Mouse (Mus musculus) limb, embryonic 14.5 days (tissue): ENCODE results near the gene Smarcd3. TPM values are rescaled to one million over a fixed set of nuclear protein-coding genes. Genes with fewer than 3 reads are reported as not detected.

ENCODE experiments used
- ATAC-seq: fragments of 200-750 bp; cut with Nextera tagmentation; 2 replicates; pipeline ENCODE4 v1.8.0; 2017; ENCODE audit warnings: low read depth, moderate number of reproducible peaks, moderate TSS enrichment; ENCODE audit not compliant: low FRiP score
- DNase-seq: peaks from one replicate; pipeline ENCODE4 v3.0.0-alpha.2; 2015; ENCODE audit warnings: low spot score
- H3K27ac ChIP-seq: fragments of 300-500 bp; sonication (generic); replicated peaks from 2 replicates; pipeline ENCODE4 v1.5.1; 2014; ENCODE audit warnings: low read depth, mild to moderate bottlenecking, low read length, moderate library complexity, mixed read lengths
- H3K27me3 ChIP-seq: fragments of 300-500 bp; sonication (generic); 2 replicates; pipeline ENCODE4 v1.6.1; 2014; ENCODE audit warnings: low read length, mixed read lengths; ENCODE audit not compliant: control insufficient read depth, insufficient read depth
- H3K36me3 ChIP-seq: fragments of 300-500 bp; sonication (generic); 2 replicates; pipeline ENCODE4 v1.6.1; 2014; ENCODE audit warnings: mild to moderate bottlenecking, low read length, moderate library complexity, mixed read lengths; ENCODE audit not compliant: control insufficient read depth, insufficient read depth
- H3K4me1 ChIP-seq: fragments of 300-500 bp; sonication (generic); 2 replicates; pipeline ENCODE4 v1.6.1; 2014; ENCODE audit warnings: antibody characterized with exemption, low read length, mixed read lengths; ENCODE audit not compliant: control insufficient read depth, insufficient read depth
- H3K4me2 ChIP-seq: fragments of 300-500 bp; sonication (generic); replicated peaks from 2 replicates; pipeline ENCODE4 v1.6.1; 2014; ENCODE audit warnings: low read depth, mild to moderate bottlenecking, low read length, moderate library complexity; ENCODE audit not compliant: severe bottlenecking
- H3K4me3 ChIP-seq: fragments of 300-500 bp; sonication (generic); replicated peaks from 2 replicates; pipeline ENCODE4 v1.5.1; 2014; ENCODE audit warnings: low read length
- H3K9ac ChIP-seq: fragments of 300-500 bp; sonication (generic); 2 replicates; pipeline ENCODE4 v1.6.1; 2014; ENCODE audit warnings: mild to moderate bottlenecking, low read depth, low read length, moderate library complexity; ENCODE audit not compliant: severe bottlenecking
- H3K9me3 ChIP-seq: fragments of 300-500 bp; sonication (generic); 2 replicates; pipeline ENCODE4 v1.6.1; 2016; ENCODE audit warnings: low read length; ENCODE audit not compliant: control insufficient read depth
- POLR2A ChIP-seq: fragments of 200-500 bp; IDR thresholded peaks from 2 replicates; pipeline ENCODE4 v1.8.0; 2012; ENCODE audit warnings: inconsistent platforms, mild to moderate bottlenecking, moderate library complexity, borderline replicate concordance; ENCODE audit not compliant: insufficient read depth, insufficient read length; ENCODE audit errors: extremely low read depth
- WGBS: fragments of 180-500 bp; shearing (Covaris S2); extraction: QIAGEN DNeasy Blood & Tissue Kit; methylation state at CpG from one replicate; pipeline ENCODE4 v1.1.7; 2014; 5-methylcytosine and 5-hydroxymethylcytosine counted together
- polyA plus RNA-seq, 2 experiments: library from polyadenylated mRNA; depleted of rRNA in 1 of 2; stranded (reverse) in 1 of 2; unstranded in 1 of 2; fragments of >200 nt; fragmentation: Nextera tagmentation in 1 of 2; extraction: Ambion mirVana in 1 of 2; gene quantifications; 2 replicates each; pipeline versions ENCODE4 v1.2.1 to v1.2.3; 2012 to 2014

Gene Smarcd3
- polyA plus RNA-seq, 2 experiments = 52.7 to 91.5 TPM

- 80% methylated on average over 2 of the region's 2 CpGs for WGBS
- peak overlapping the region; percentile 100; the same call in 1 of the 2 replicates for H3K27ac ChIP-seq
- DNase-seq (peak; percentile 63), ATAC-seq (no peak)
- H3K36me3 ChIP-seq = peaks cover 16% of the 10 kb centered on the region
- peaks cover 55% of the 10 kb centered on the region for H3K4me1 ChIP-seq
- H3K4me2 ChIP-seq = peak overlapping the region; percentile 95
- no peak for TF ChIP-seq POLR2A
- no peak overlapping the region for H3K9ac ChIP-seq
- H3K9me3 ChIP-seq = no peaks in the 10 kb centered on the region
- no peaks in the 10 kb centered on the region for H3K27me3 ChIP-seq
- peak overlapping the region; percentile 76; the same call in 1 of the 2 replicates for H3K4me3 ChIP-seq
These were observed 24.0 kb downstream of the Smarcd3 start for GRCm38 (mm10) chr5:24600236-24600635.

GRCm38 (mm10) chr5:24599137-24599536, 25.1 kb downstream of the Smarcd3 start:
- Histone ChIP-seq H3K9me3 (no peaks in the 10 kb centered on the region), H3K36me3 (peaks cover 27% of the 10 kb centered on the region), H3K27ac (no peak overlapping the region), H3K4me3 (peak overlapping the region; percentile 47), H3K27me3 (no peaks in the 10 kb centered on the region), H3K9ac (peak overlapping the region; percentile 56), H3K4me2 (peak overlapping the region; percentile 98), H3K4me1 (peaks cover 52% of the 10 kb centered on the region)
- no peak for ATAC-seq
- no peak for DNase-seq
- TF ChIP-seq POLR2A = no peak
- 16% methylated on average over 8 of the region's 8 CpGs for WGBS

- H3K9ac ChIP-seq = peak overlapping the region; percentile 56
- DNase-seq (no peak), ATAC-seq (no peak)
- no peak overlapping the region for H3K27ac ChIP-seq
- H3K4me2 ChIP-seq = peak overlapping the region; percentile 98
- no peaks in the 10 kb centered on the region for H3K9me3 ChIP-seq
- H3K36me3 ChIP-seq = peaks cover 32% of the 10 kb centered on the region
- no peaks in the 10 kb centered on the region for H3K27me3 ChIP-seq
- peak overlapping the region; percentile 47 for H3K4me3 ChIP-seq
- peaks cover 46% of the 10 kb centered on the region for H3K4me1 ChIP-seq
- TF ChIP-seq POLR2A = no peak
- WGBS = 1% methylated on average over 36 of the region's 41 CpGs
These were observed 25.6 kb downstream of the Smarcd3 start for GRCm38 (mm10) chr5:24598570-24599006.

- Histone ChIP-seq H3K4me1 (peaks cover 41% of the 10 kb centered on the region), H3K4me2 (peak overlapping the region; percentile 98), H3K36me3 (peaks cover 38% of the 10 kb centered on the region), H3K9ac (peak overlapping the region; percentile 56), H3K27me3 (no peaks in the 10 kb centered on the region), H3K27ac (no peak overlapping the region), H3K9me3 (no peaks in the 10 kb centered on the region), H3K4me3 (peak overlapping the region; percentile 47)
- ATAC-seq (no peak), DNase-seq (no peak)
- no peak for TF ChIP-seq POLR2A
- 24% methylated on average over 15 of the region's 15 CpGs for WGBS
These were observed 26.2 kb downstream of the Smarcd3 start for GRCm38 (mm10) chr5:24597901-24598569.

- Histone ChIP-seq H3K27me3 (no peaks in the 10 kb centered on the region), H3K4me2 (no peak overlapping the region; the same call in 1 of the 2 replicates), H3K9me3 (no peaks in the 10 kb centered on the region), H3K4me1 (peaks cover 38% of the 10 kb centered on the region), H3K36me3 (peaks cover 45% of the 10 kb centered on the region), H3K9ac (no peak overlapping the region), H3K4me3 (no peak overlapping the region), H3K27ac (no peak overlapping the region)
- DNase-seq = peak; percentile 91
- no peak for TF ChIP-seq POLR2A
- WGBS = 44% methylated on average over 2 of the region's 2 CpGs
- peak; percentile 35; the same call in 1 of the 2 replicates for ATAC-seq
These were observed 26.9 kb downstream of the Smarcd3 start for GRCm38 (mm10) chr5:24597221-24597728.
